In genomic region chr4:24792416-24792981, GRCm38 (mm10) we compare ENCODE assay signal across 11 mouse cellular contexts. TPM values are rescaled to one million over a fixed set of nuclear protein-coding genes. Genes with fewer than 3 reads are reported as not detected.
DNase-seq lines count a peak whose midpoint lies in the region; ATAC-seq and TF ChIP-seq lines count a peak whose summit lies in the region.
"Had no signal": no experiment of that assay in that cellular context is flagged by ENCODE, and none has a peak within 500 bp of the region (broad histone marks: within the 10 kb centered on the region; RNA-seq: fewer than 3 reads in every experiment).

No protein-coding gene starts in this region.

- no peak overlapping the region for H3K9ac ChIP-seq in lung, embryonic 16.5 days (ENCODE audit: low read length)
- H3K9ac ChIP-seq in heart, postnatal 0 days (replicated peaks; ENCODE audit: low read depth, low read length): 0 out of 2 replicates have a peak overlapping the region, but pooled peaks have one; percentile 11
- H3K9ac ChIP-seq in neural tube, embryonic 15.5 days (replicated peaks): no peak overlapping the region

- H3K27me3 ChIP-seq in lung, embryonic 16.5 days (ENCODE audit: control insufficient read depth, insufficient read depth, low read depth, low read length): no peaks in the 10 kb centered on the region
- H3K27me3 ChIP-seq in heart, postnatal 0 days (ENCODE audit: control insufficient read depth, insufficient read depth, low read length): no peaks in the 10 kb centered on the region
- no peaks in the 10 kb centered on the region for H3K27me3 ChIP-seq in neural tube, embryonic 15.5 days (replicated peaks)

- no peaks in the 10 kb centered on the region for H3K9me3 ChIP-seq in lung, embryonic 16.5 days (ENCODE audit: control insufficient read depth, low read length)
- no peaks in the 10 kb centered on the region for H3K9me3 ChIP-seq in heart, postnatal 0 days (replicated peaks; ENCODE audit: control insufficient read depth, low read length)
- no peaks in the 10 kb centered on the region for H3K9me3 ChIP-seq in neural tube, embryonic 15.5 days (replicated peaks)

- peak; percentile 2 for DNase-seq in adrenal gland, adult 2 months
- DNase-seq in adrenal gland, postnatal 10 days: no peak
- no peak for DNase-seq in lung, postnatal 14 days
- peak; percentile 23 for DNase-seq in heart, postnatal 0 days (ENCODE audit: low spot score)
- DNase-seq in spleen, postnatal 4 days (ENCODE audit: low spot score in 2 of 2): no peak
- DNase-seq in thymus, postnatal 4 days: no peak
- DNase-seq: cerebellum, postnatal 10 days; layer of hippocampus, adult 9-11 months; lung, postnatal 10 days had no signal

- no peak for TF ChIP-seq EP300 in heart, postnatal 0 days (IDR thresholded peaks at IDR 0.05; ENCODE audit: low read depth)

- peak overlapping the region; percentile 39 for H3K4me2 ChIP-seq in lung, embryonic 16.5 days (ENCODE audit: low read depth, low read length)
- H3K4me2 ChIP-seq in heart, postnatal 0 days (ENCODE audit: low read depth, low read length): peak overlapping the region; percentile 43
- peak overlapping the region; percentile 29 for H3K4me2 ChIP-seq in neural tube, embryonic 15.5 days

- H3K4me1 ChIP-seq in lung, embryonic 16.5 days (replicated peaks; ENCODE audit: control insufficient read depth, insufficient read depth, low read length): no peaks in the 10 kb centered on the region
- peaks cover 4% of the 10 kb centered on the region for H3K4me1 ChIP-seq in heart, postnatal 0 days (ENCODE audit: control insufficient read depth, insufficient read depth)
- peaks cover 8% of the 10 kb centered on the region for H3K4me1 ChIP-seq in neural tube, embryonic 15.5 days

- 18% methylated on average over 16 of the region's 16 CpGs for WGBS in lung, embryonic 16.5 days
- WGBS in heart, postnatal 0 days: 20% methylated on average over 16 of the region's 16 CpGs
- WGBS in neural tube, embryonic 15.5 days: 26% methylated on average over 16 of the region's 16 CpGs

- H3K27ac ChIP-seq in lung, embryonic 16.5 days (ENCODE audit: low read length): no peak overlapping the region
- peak overlapping the region; percentile 56 for H3K27ac ChIP-seq in heart, postnatal 0 days (ENCODE audit: low read depth)
- H3K27ac ChIP-seq in neural tube, embryonic 15.5 days (replicated peaks): no peak overlapping the region

- H3K4me3 ChIP-seq in lung, embryonic 16.5 days (ENCODE audit: low read length): peak overlapping the region; percentile 16; the same call in 1 of the 2 replicates
- H3K4me3 ChIP-seq in heart, postnatal 0 days (ENCODE audit: low read depth, low read length): peak overlapping the region; percentile 4; the same call in 1 of the 2 replicates
- H3K4me3 ChIP-seq in neural tube, embryonic 15.5 days (replicated peaks): no peak overlapping the region

- ATAC-seq in lung, embryonic 16.5 days (ENCODE audit: low read depth): no peak
- ATAC-seq in heart, postnatal 0 days (ENCODE audit: insufficient read depth, low read depth): peak; percentile 62
- 0 out of 2 replicates have a peak, but pooled peaks have one; percentile 9 for ATAC-seq in neural tube, embryonic 15.5 days (ENCODE audit: low FRiP score)

- no peak for TF ChIP-seq CTCF in heart, postnatal 0 days (IDR thresholded peaks at IDR 0.05; ENCODE audit: low read depth)

- H3K36me3 ChIP-seq in lung, embryonic 16.5 days (ENCODE audit: control insufficient read depth, insufficient read depth, low read length): no peaks in the 10 kb centered on the region
- H3K36me3 ChIP-seq in heart, postnatal 0 days (replicated peaks; ENCODE audit: control insufficient read depth, insufficient read depth, low read length): no peaks in the 10 kb centered on the region
- H3K36me3 ChIP-seq in neural tube, embryonic 15.5 days: no peaks in the 10 kb centered on the region

RNA-seq across cellular contexts. Expression of gene Klhl32, which starts 58.4 kb away (rescaled TPM):
- total RNA-seq in adrenal gland, adult 2 months (2021): 1 to 10 TPM; 3.1 to 5.0 TPM
- polyA plus RNA-seq in adrenal gland, adult 2 months (2012; rRNA removed): 2.3 and 2.5 TPM in 2 replicates
- 1 to 10 TPM; 3.1 to 3.4 TPM for total RNA-seq in adrenal gland, postnatal 10 days (2021)
- polyA plus RNA-seq in lung, embryonic 16.5 days (2015; fragmentation: Nextera tagmentation; extraction: Ambion mirVana): 1.6 and 1.9 TPM in 2 replicates
- 8.5 and 12.3 TPM in 2 replicates for total RNA-seq in heart, postnatal 0 days (2014; rRNA removed; ENCODE audit: low replicate concordance)
- polyA plus RNA-seq in heart, postnatal 0 days (2015; fragmentation: Nextera tagmentation; extraction: Ambion mirVana): 5.7 and 6.2 TPM in 2 replicates
- 33.9 and 36.0 TPM in 2 replicates for polyA plus RNA-seq in neural tube, embryonic 15.5 days (2015; fragmentation: Nextera tagmentation; extraction: Ambion mirVana)

Comparison
In these comparisons a context has a peak if more than half of its experiments do, and no peak if none do; other contexts are left out.
1. DNase-seq: peak in adrenal gland, adult 2 months (single experiment) and heart, postnatal 0 days (single experiment); none in adrenal gland, postnatal 10 days (single experiment), lung, postnatal 14 days (single experiment), spleen, postnatal 4 days (0 of 2) and thymus, postnatal 4 days (single experiment).
2. Peak in every context shown above with its lines, with median percentiles within 50 percentile points of each other: H3K4me2 ChIP-seq.